Mouse (Mus musculus): ENCODE measurements around the gene Emg1.

DNA sequence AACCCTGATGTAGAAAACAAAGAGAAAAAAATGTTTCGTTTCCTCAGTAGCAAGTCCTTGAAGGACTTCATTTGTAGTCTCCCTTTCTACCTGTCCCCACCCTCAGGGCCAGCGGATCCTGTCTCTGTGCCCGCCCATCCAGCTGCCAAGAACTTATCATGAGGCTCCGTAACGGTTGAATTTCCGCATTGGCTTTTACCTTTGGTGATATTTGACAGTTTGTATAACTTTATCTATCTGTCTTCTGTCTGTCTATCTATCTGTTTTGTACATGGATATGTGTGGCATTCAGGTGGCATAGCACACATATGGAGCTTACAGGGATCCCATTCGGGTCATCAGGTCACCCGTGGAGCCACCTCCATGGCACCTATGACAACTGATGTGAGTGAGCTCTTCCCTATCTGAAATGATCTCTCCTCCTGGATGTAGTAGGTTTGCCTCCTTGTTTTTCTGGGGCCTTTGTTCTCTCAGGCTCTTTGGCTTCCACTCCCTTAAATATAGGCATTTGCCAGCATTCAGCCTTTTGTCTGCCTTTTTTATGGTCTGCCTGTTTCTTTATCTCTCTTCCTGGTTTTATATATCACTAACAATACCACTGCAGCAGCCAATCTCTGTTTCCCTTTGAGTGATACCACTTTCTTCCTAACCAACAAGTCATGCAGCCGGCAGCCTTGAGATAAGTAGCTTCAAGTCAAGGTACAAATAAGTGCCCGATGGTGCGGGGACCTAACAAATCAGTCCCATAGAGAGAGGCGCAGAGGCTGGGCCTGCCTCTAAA is 26.2 kb downstream of the Emg1 start:
- TF ChIP-seq HCFC1 (IDR thresholded peaks at IDR 0.05; ENCODE audit: borderline replicate concordance, insufficient read depth, low read length) (no peak), ZC3H11A (IDR thresholded peaks at IDR 0.05; ENCODE audit: borderline replicate concordance, low read depth, low read length) (no peak), CHD2 (IDR thresholded peaks at IDR 0.05; ENCODE audit: low read depth, low read length) (no peak), ZNF384 (IDR thresholded peaks at IDR 0.05; ENCODE audit: low read depth, low read length) (no peak)

Data from ES-E14 (cell line).